Mouse (Mus musculus) ES-E14 (cell line): ENCODE results near the gene Pimreg. TPM values are rescaled to one million over a fixed set of nuclear protein-coding genes. Genes with fewer than 3 reads are reported as not detected.

ENCODE experiments used
- DNase-seq: peaks from one replicate; pipeline ENCODE4 v3.0.0-alpha.2; 2013; ENCODE audit warnings: low read depth, low spot score
- H3K27ac ChIP-seq: 2 replicates; pipeline ENCODE4 v1.5.1; 2012; ENCODE audit warnings: low read depth, mild to moderate bottlenecking, low read length, moderate library complexity, mixed read lengths; ENCODE audit not compliant: poor library complexity, insufficient read depth, severe bottlenecking
- H3K36me3 ChIP-seq: 2 replicates; pipeline ENCODE4 v1.6.1; 2012; ENCODE audit warnings: mild to moderate bottlenecking, low read length, moderate library complexity, mixed read lengths; ENCODE audit not compliant: control insufficient read depth, poor library complexity, insufficient read depth, severe bottlenecking
- H3K4me1 ChIP-seq, 2 experiments: fragments of 150-350 bp in 1 of 2; sonication (generic) in 1 of 2; 2 replicates each; pipeline ENCODE4 v1.6.1; 2012; ENCODE audit warnings: low read length in 2 of 2, mild to moderate bottlenecking in 1 of 2, mixed read lengths in 1 of 2; ENCODE audit not compliant: control insufficient read depth in 2 of 2, insufficient read depth in 2 of 2, poor library complexity in 1 of 2
- H3K4me3 ChIP-seq, 2 experiments: fragments of 150-350 bp in 1 of 2; sonication (generic) in 1 of 2; 2 replicates each; pipeline ENCODE4 v1.5.1; 2012; ENCODE audit warnings: low read length in 2 of 2, low read depth in 1 of 2, mild to moderate bottlenecking in 1 of 2, mixed read lengths in 1 of 2; ENCODE audit not compliant: insufficient read depth in 1 of 2, poor library complexity in 1 of 2, severe bottlenecking in 1 of 2
- H3K9ac ChIP-seq: 2 replicates; pipeline ENCODE4 v1.6.1; 2012; ENCODE audit warnings: low read depth, mild to moderate bottlenecking, low read length, mixed read lengths; ENCODE audit not compliant: poor library complexity, insufficient read depth, severe bottlenecking
- H3K9me3 ChIP-seq: fragments of 150-350 bp; sonication (generic); 2 replicates; pipeline ENCODE4 v1.6.1; 2012; ENCODE audit warnings: low read depth, mild to moderate bottlenecking, low read length; ENCODE audit not compliant: control insufficient read depth, insufficient read depth
- CHD2 ChIP-seq: IDR thresholded peaks from 2 replicates; pipeline ENCODE4 v1.6.1; 2014; ENCODE audit warnings: mild to moderate bottlenecking, low read depth, low read length, inconsistent platforms
- HCFC1 ChIP-seq: IDR thresholded peaks from 2 replicates; pipeline ENCODE4 v1.6.1; 2012; ENCODE audit warnings: low read length, inconsistent platforms, borderline replicate concordance; ENCODE audit not compliant: insufficient read depth
- MAFK ChIP-seq: IDR thresholded peaks from 2 replicates; pipeline ENCODE4 v1.6.1; 2014; ENCODE audit warnings: mild to moderate bottlenecking, low read depth, low read length, inconsistent platforms; ENCODE audit not compliant: insufficient read depth
- ZC3H11A ChIP-seq: IDR thresholded peaks from 2 replicates; pipeline ENCODE4 v1.6.1; 2012; ENCODE audit warnings: low read depth, mild to moderate bottlenecking, inconsistent platforms, low read length, borderline replicate concordance
- ZNF384 ChIP-seq: IDR thresholded peaks from 2 replicates; pipeline ENCODE4 v1.6.1; 2012; ENCODE audit warnings: low read depth, low read length, inconsistent platforms
- in situ Hi-C, 2 experiments: fragments of 600-800 bp; cut with MboI; formaldehyde crosslinking; loops; one replicate each; pipeline ENCODE4 v1.15.1; 2025; ENCODE audit warnings: low sequenced_read_pairs in 2 of 2, inconsistent platforms in 1 of 2; ENCODE audit not compliant: unreplicated experiment in 2 of 2
- total RNA-seq: library from RNA; depleted of rRNA; stranded (reverse); fragments of 300-350 nt; gene quantifications from 2 replicates; pipeline ENCODE4 v1.2.3, GENCODE M21; 2012

Gene Pimreg
- total RNA-seq, 1 experiment = 28.7 TPM

GRCm38 (mm10) chr11:72068026-72068425 lies 26.2 kb downstream of the Pimreg start:
- Histone ChIP-seq H3K36me3 (no peaks in the 10 kb centered on the region), H3K27ac (no peak overlapping the region), H3K9ac (no peak overlapping the region), H3K9me3 (no peaks in the 10 kb centered on the region), H3K4me3 (no peak overlapping the region), H3K4me1 (no peaks in the 10 kb centered on the region)
- in situ Hi-C loops = no loop called here
- TF ChIP-seq MAFK (no peak), CHD2 (no peak), ZC3H11A (no peak)
- DNase-seq = no peak

- in situ Hi-C loops = no loop called here
Measured at GRCm38 (mm10) chr11:72070733-72071132, 28.9 kb downstream of the Pimreg start.

GRCm38 (mm10) chr11:72072331-72072905 lies 30.6 kb downstream of the Pimreg start:
- TF ChIP-seq CHD2 (no peak), MAFK (no peak), HCFC1 (no peak), ZNF384 (no peak), ZC3H11A (no peak)
- H3K4me1 ChIP-seq = no peaks in the 10 kb centered on the region
- in situ Hi-C loops = no loop called here
- H3K9ac ChIP-seq = no peak overlapping the region
- no peak overlapping the region for H3K27ac ChIP-seq
- H3K9me3 ChIP-seq = no peaks in the 10 kb centered on the region
- H3K4me3 ChIP-seq = no peak overlapping the region
- DNase-seq = no peak
- no peaks in the 10 kb centered on the region for H3K36me3 ChIP-seq

More at GRCm38 (mm10) chr11:72070733-72071132, 28.9 kb downstream of the Pimreg start:
- H3K36me3 ChIP-seq = no peaks in the 10 kb centered on the region
- DNase-seq = no peak
- no peak for TF ChIP-seq CHD2
- no peak for TF ChIP-seq ZNF384
- TF ChIP-seq ZC3H11A = no peak
- no peak for TF ChIP-seq HCFC1
- TF ChIP-seq MAFK = no peak
- H3K9me3 ChIP-seq = no peaks in the 10 kb centered on the region
- H3K9ac ChIP-seq = no peak overlapping the region
- no peak overlapping the region for H3K4me3 ChIP-seq
- no peaks in the 10 kb centered on the region for H3K4me1 ChIP-seq
- no peak overlapping the region for H3K27ac ChIP-seq

- no peaks in the 10 kb centered on the region for H3K36me3 ChIP-seq
- in situ Hi-C loops = no loop called here
- H3K4me1 ChIP-seq = no peaks in the 10 kb centered on the region; a peak in 1 of 4 replicates
Measured at GRCm38 (mm10) chr11:72074230-72074629, 32.4 kb downstream of the Pimreg start.

GRCm38 (mm10) chr11:72078056-72078455 lies 36.2 kb downstream of the Pimreg start:
- Histone ChIP-seq H3K27ac (no peak overlapping the region), H3K4me3 (no peak overlapping the region), H3K9ac (no peak overlapping the region), H3K36me3 (no peaks in the 10 kb centered on the region), H3K9me3 (no peaks in the 10 kb centered on the region), H3K4me1 (no peaks in the 10 kb centered on the region; a peak in 1 of 4 replicates)
- in situ Hi-C loops = no loop called here
- DNase-seq = peak; percentile 8
- TF ChIP-seq CHD2 = no peak
- TF ChIP-seq ZC3H11A = no peak
- no peak for TF ChIP-seq ZNF384
- TF ChIP-seq MAFK = no peak
- TF ChIP-seq HCFC1 = no peak

More at GRCm38 (mm10) chr11:72074230-72074629, 32.4 kb downstream of the Pimreg start:
- no peak overlapping the region for H3K4me3 ChIP-seq
- no peak overlapping the region for H3K27ac ChIP-seq
- DNase-seq = no peak
- TF ChIP-seq MAFK (no peak), CHD2 (no peak)
- no peak overlapping the region for H3K9ac ChIP-seq
- H3K9me3 ChIP-seq = no peaks in the 10 kb centered on the region
